Mouse (Mus musculus): ENCODE measurements around the gene Gm49321.
A peak's percentile ranks its signal among the peaks of the same experiment; 100 is the strongest.

DNA sequence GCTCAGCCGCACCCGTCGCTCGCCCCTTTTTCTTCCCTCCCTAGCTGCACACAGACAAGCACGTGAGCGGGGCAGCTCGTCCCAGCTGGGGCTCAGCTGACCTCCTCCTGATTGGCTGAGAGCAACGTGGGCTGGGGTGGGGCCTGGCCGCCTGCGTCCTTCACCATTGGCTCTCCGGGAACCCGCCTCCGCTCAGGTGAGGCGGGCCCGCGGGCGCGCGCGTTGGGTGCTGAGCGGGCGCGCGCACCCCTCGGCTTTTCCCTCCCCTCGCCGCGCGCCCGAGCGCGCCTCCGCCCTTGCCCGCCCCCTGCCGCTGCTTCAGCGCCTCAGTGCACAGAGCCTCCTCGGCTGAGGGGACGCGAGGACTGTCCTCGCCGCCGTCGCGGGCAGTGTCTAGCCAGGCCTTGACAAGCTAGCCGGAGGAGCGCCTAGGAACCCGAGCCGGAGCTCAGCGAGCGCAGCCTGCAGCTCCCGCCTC, 29.7 kb upstream of the Gm49321 start:
- peak; percentile 74 for TF ChIP-seq POLR2A (IDR thresholded peaks at IDR 0.05; ENCODE audit: extremely low read depth, insufficient read depth, low read length)
- no peak for TF ChIP-seq CTCF (IDR thresholded peaks at IDR 0.05; ENCODE audit: extremely low read depth, insufficient read depth, low read length)

Measured in cortical plate, adult 2 months (tissue).